Mouse (Mus musculus): ENCODE measurements around the gene Eci2. TPM values are rescaled to one million over a fixed set of nuclear protein-coding genes. Genes with fewer than 3 reads are reported as not detected.

Eci2 gene
- total and polyA plus RNA-seq, 3 experiments = 74.8 to 81.1 TPM; not detected in 1

GRCm38 (mm10) chr13:35070485-35071472 lies 43.9 kb upstream of the Eci2 start:
- DNase-seq (ENCODE audit: low read depth, low spot score) = no peak
- H3K9ac ChIP-seq (ENCODE audit: control insufficient read depth, low read depth, low read length, poor library complexity, severe bottlenecking) = no peak overlapping the region

GRCm38 (mm10) chr13:35067084-35067483 lies 40.2 kb upstream of the Eci2 start:
- H3K4me3 ChIP-seq (ENCODE audit: control insufficient read depth in 1 of 2, insufficient read depth in 1 of 2, low read depth in 2 of 2, low read length in 2 of 2) = no peak overlapping the region
- no peaks in the 10 kb centered on the region for H3K4me1 ChIP-seq (ENCODE audit: control insufficient read depth in 1 of 2, insufficient read depth in 2 of 2, low read length in 2 of 2)
- no peaks in the 10 kb centered on the region for H3K36me3 ChIP-seq (ENCODE audit: control insufficient read depth in 1 of 2, insufficient read depth in 2 of 2, low read length in 2 of 2)
- no peak for DNase-seq (ENCODE audit: low read depth, low spot score)
- H3K79me2 ChIP-seq (ENCODE audit: control insufficient read depth, insufficient read depth, low read length, poor library complexity) = no peaks in the 10 kb centered on the region
- no peak overlapping the region for H3K27ac ChIP-seq (ENCODE audit: control insufficient read depth, low read depth, low read length)
- H3K9ac ChIP-seq (ENCODE audit: control insufficient read depth, low read depth, low read length, poor library complexity, severe bottlenecking) = no peak overlapping the region
- no peaks in the 10 kb centered on the region; a peak in 2 of 4 replicates for H3K27me3 ChIP-seq (ENCODE audit: control insufficient read depth in 1 of 2, insufficient read depth in 2 of 2, low read length in 2 of 2)
- no peak for TF ChIP-seq E2F4 (IDR thresholded peaks at IDR 0.05; ENCODE audit: borderline replicate concordance, low read depth, low read length)
- no peaks in the 10 kb centered on the region for H3K9me3 ChIP-seq (replicated peaks; ENCODE audit: insufficient read depth, low read length)

More at GRCm38 (mm10) chr13:35070485-35071472, 43.9 kb upstream of the Eci2 start:
- Histone ChIP-seq H3K9me3 (replicated peaks; ENCODE audit: insufficient read depth, low read length) (no peaks in the 10 kb centered on the region), H3K79me2 (ENCODE audit: control insufficient read depth, insufficient read depth, low read length, poor library complexity) (no peaks in the 10 kb centered on the region), H3K36me3 (ENCODE audit: control insufficient read depth in 1 of 2, insufficient read depth in 2 of 2, low read length in 2 of 2) (no peaks in the 10 kb centered on the region), H3K4me3 (ENCODE audit: control insufficient read depth in 1 of 2, insufficient read depth in 1 of 2, low read depth in 2 of 2, low read length in 2 of 2) (no peak overlapping the region), H3K27me3 (ENCODE audit: control insufficient read depth in 1 of 2, insufficient read depth in 2 of 2, low read length in 2 of 2) (no peaks in the 10 kb centered on the region; a peak in 1 of 4 replicates), H3K27ac (ENCODE audit: control insufficient read depth, low read depth, low read length) (no peak overlapping the region), H3K4me1 (ENCODE audit: control insufficient read depth in 1 of 2, insufficient read depth in 2 of 2, low read length in 2 of 2) (no peaks in the 10 kb centered on the region)
- TF ChIP-seq KAT2A (conservative IDR thresholded peaks at IDR 0.05; ENCODE audit: low read depth, low read length) (no peak), MYC (IDR thresholded peaks at IDR 0.05; ENCODE audit: low read depth, low read length) (no peak), ZMIZ1 (IDR thresholded peaks at IDR 0.05; ENCODE audit: low read depth, low read length) (no peak), NELFE (IDR thresholded peaks at IDR 0.05; ENCODE audit: low read depth, low read length) (no peak), EP300 (IDR thresholded peaks at IDR 0.05; ENCODE audit: low read depth in 1 of 2, low read length in 2 of 2) (no peak), USF2 (IDR thresholded peaks at IDR 0.05; ENCODE audit: borderline replicate concordance in 1 of 2, insufficient read depth in 1 of 2, low read depth in 1 of 2, low read length in 2 of 2) (no peak), JUND (IDR thresholded peaks at IDR 0.05; ENCODE audit: low read depth, low read length) (no peak), HCFC1 (IDR thresholded peaks at IDR 0.05; ENCODE audit: low read depth, low read length) (no peak), RAD21 (IDR thresholded peaks at IDR 0.05; ENCODE audit: low read depth, low read length) (no peak), ZC3H11A (IDR thresholded peaks at IDR 0.05; ENCODE audit: low read depth, low read length) (no peak), SIN3A (IDR thresholded peaks at IDR 0.05; ENCODE audit: low read length) (no peak), MAZ (IDR thresholded peaks at IDR 0.05; ENCODE audit: low read depth, low read length) (no peak), TCF12 (IDR thresholded peaks at IDR 0.05; ENCODE audit: low read depth, low read length) (no peak), GABPA (IDR thresholded peaks at IDR 0.05; ENCODE audit: low read depth, low read length) (no peak), CHD2 (IDR thresholded peaks at IDR 0.05; ENCODE audit: low read length) (no peak), POLR2AphosphoS2 (IDR thresholded peaks at IDR 0.05; ENCODE audit: low read length) (no peak), BHLHE40 (IDR thresholded peaks at IDR 0.05; ENCODE audit: borderline replicate concordance, low read depth, low read length) (no peak), CHD1 (IDR thresholded peaks at IDR 0.05; ENCODE audit: low read depth, low read length) (no peak), MAX (IDR thresholded peaks at IDR 0.05; ENCODE audit: low read length) (no peak), UBTF (IDR thresholded peaks at IDR 0.05; ENCODE audit: borderline replicate concordance, insufficient read depth, low read depth, low read length) (no peak)
